Comparison of ENCODE assay signal across 12 mouse cellular contexts in the genomic region with DNA sequence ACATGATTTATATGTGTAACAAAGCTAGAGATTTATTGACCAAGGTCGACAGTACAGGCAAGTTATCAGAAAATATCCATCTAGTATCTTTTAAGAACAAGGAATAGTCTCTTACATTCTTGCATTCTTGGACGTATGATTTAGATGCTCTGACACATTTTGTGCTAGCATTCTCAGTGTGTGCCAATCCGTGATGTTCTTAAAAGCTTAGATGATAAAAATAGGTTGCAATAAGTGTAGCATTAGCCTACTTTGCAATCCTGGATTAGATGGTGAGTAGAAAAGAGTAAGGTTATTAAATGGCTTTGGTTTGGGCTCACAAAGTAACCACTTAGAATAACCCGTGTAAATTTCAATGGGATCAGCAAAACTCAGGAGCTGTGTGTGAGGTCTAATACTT.
"Had no signal": no experiment of that assay in that cellular context is flagged by ENCODE, and none has a peak within 500 bp of the region (broad histone marks: within the 10 kb centered on the region; RNA-seq: fewer than 3 reads in every experiment).

No protein-coding gene starts in this region.

- DNase-seq: lung, adult 18-20 months; lung, embryonic 14.5 days; lung, postnatal 10 days; lung, postnatal 4 days; midbrain, embryonic 14.5 days; right cerebral cortex, adult 18-20 months; right cerebral cortex, postnatal 25 days; right cerebral cortex, postnatal 4 days; spleen, adult 18-20 months; thymus, adult 2 months; thymus, postnatal 25 days; thymus, postnatal 4 days had no signal
